Mouse (Mus musculus) MEL-GATA-1-ER (cell line): ENCODE data around the gene Gm9844.
"Not testable (repeated sequence)": the region's sequence is repeated elsewhere in the genome, so short reads cannot be mapped to it uniquely, and the experiment has no call there.

Experiments
- DNase-seq: peaks from one replicate; pipeline ENCODE4 v3.0.0-alpha.2; 2012; ENCODE audit warnings: low read depth; ENCODE audit errors: extremely low read depth

Gm9844 gene

GRCm38 (mm10) chr7:24861913-24862312, at the start of gene Gm9844:
Gene Gm9844 (plus strand): TSS chr7:24862213.
- DNase-seq = no peak

- DNase-seq = peak; percentile 44
These were observed 44.5 kb upstream of the Gm9844 start for GRCm38 (mm10) chr7:24817502-24817901.

DNA sequence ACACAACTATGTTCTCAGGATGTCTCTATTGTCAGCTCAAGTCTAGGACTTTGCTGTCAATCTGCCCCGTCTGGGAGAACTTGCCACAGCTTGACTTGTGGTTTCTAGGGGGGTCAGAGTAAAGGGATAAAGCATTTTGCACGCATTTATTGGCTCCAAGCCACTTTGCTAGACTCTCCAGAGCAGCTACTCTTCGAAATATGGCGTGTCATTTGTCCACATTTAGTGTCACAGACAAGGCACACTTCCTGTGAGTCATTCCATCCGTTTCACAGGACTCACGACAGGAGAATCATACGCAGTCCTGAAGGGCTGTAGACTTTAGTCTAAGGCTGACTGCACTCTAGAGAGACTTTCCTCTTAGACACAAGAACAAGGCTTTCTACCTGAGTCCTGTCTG, 37.6 kb upstream of the Gm9844 start:
- DNase-seq = no peak

GRCm38 (mm10) chr7:24827181-24827580, 34.8 kb upstream of the Gm9844 start:
- DNase-seq = no peak

GRCm38 (mm10) chr7:24838732-24839409, 23.1 kb upstream of the Gm9844 start:
- not testable (repeated sequence) for DNase-seq

DNA sequence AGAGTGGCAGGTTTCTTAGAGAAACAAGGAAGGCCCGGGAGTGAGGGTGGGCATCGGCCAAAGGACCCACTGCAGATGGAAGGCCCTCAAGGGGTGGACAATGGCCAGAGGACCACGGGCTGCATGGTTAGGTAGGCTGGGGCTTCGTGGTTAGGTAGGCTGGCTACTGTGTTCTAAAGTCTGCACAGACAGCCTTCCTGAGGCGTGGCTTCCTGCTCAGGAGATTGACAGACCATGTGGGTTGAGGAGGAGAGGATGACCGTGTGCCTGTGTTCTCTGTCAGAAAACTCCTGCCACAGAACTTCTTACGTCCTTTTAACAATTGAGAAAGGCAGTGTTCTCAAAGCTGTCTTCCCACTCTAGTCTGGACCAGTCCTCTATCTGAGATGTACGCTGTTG, 22.6 kb upstream of the Gm9844 start:
- no peak for DNase-seq

GRCm38 (mm10) chr7:24840331-24840730, 21.7 kb upstream of the Gm9844 start:
- DNase-seq = no peak

- no peak for DNase-seq
These were observed 21.0 kb upstream of the Gm9844 start for GRCm38 (mm10) chr7:24841009-24841408.

GRCm38 (mm10) chr7:24844144-24844543, 17.9 kb upstream of the Gm9844 start:
- no peak for DNase-seq

- no peak for DNase-seq
These were observed 16.8 kb upstream of the Gm9844 start for GRCm38 (mm10) chr7:24845181-24845580.

DNA sequence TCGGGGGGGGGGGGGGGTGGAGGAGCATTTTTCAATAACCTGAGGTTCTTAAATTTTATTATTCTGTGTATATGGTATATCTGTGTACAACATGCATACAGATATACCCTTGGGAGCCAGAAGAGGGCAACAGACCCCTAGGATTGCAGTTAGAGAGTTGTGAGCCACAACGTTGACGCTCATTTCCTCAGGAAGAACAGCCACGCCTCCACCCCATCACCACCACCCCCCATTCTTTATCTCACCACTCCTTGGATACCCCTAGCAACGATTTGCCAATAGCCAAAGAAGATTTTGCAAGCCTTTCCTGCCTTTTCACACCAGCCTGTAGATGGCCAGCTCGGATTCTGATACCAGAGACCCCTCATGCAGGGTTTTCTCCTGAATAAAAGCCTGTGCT, 16.3 kb upstream of the Gm9844 start:
- DNase-seq = peak; percentile 75

GRCm38 (mm10) chr7:24846576-24846975, 15.4 kb upstream of the Gm9844 start:
- DNase-seq = not testable (repeated sequence)

- peak; percentile 39 for DNase-seq
These were observed 11.9 kb upstream of the Gm9844 start for GRCm38 (mm10) chr7:24850162-24850561.

GRCm38 (mm10) chr7:24850899-24851303, 11.1 kb upstream of the Gm9844 start:
- DNase-seq = peak; percentile 85

- DNase-seq = no peak
These were observed 10.3 kb upstream of the Gm9844 start for GRCm38 (mm10) chr7:24851596-24852325.

DNA sequence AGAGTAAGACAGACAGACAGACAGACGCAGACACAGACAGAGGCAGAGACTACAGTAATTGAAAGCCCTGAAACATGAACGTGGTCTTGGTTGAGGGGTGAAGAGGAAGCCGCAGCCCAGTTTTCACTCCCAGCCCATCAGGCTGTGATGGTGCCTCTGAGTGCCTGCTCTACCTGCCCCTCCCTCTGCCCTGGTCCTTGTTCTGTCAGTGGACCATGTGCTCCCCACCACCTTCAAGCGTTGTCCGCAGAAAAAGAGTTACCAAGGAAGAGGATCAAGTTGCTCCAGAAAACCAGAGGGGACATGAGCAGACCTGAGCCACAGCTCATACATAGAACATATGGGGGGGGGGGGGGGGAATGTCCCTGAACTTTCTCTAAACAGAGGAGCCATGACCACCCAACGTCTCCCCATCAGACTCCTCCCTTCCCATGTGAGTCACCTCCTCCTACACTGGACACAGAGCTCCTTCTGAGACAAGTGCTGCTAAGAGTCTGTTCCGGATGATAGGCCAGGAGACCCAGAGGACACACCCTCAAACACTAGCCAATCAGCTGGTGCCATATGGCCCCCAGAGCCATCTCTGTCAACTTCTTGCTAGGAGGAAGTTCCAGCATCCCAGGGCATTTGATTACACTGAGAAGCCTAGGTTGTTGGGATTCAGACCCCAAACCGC, 9.3 kb upstream of the Gm9844 start:
- peak; percentile 99 for DNase-seq

- no peak for DNase-seq
These were observed 8.8 kb upstream of the Gm9844 start for GRCm38 (mm10) chr7:24853233-24853563.

GRCm38 (mm10) chr7:24853695-24854094, 8.3 kb upstream of the Gm9844 start:
- peak; percentile 58 for DNase-seq

DNA sequence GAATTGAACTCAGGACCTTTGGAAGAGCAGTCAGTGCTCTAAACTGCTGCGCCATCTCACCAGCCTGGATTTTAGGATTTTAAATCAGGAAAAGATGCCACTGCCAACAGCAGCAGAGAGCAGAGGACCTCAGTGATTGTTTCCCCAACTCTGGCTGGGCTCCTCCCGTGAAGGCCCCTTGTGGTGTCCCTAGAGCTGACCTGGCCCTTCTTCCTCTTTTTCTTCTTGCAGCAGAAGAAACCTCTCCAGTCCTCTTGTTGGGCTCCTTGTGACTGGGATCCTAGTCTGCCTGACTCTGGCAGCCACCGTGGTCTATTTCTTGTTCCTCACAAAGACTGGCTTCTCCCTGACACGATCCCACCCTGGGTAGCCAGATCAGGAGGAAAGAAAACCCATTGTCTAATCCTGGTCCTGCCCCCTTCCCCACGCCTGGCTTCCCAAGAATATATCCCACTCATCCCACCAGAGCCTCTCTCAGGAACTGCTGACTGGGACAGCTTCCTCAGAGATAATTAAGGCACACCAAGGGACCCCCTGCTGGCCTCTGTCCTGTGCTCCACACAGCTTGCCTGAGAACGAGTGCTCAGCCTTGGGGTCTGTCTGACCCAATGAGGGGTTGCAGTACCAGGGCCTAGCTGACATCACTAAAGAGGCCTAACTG, 5.4 kb upstream of the Gm9844 start:
- DNase-seq = peak; percentile 34

DNA sequence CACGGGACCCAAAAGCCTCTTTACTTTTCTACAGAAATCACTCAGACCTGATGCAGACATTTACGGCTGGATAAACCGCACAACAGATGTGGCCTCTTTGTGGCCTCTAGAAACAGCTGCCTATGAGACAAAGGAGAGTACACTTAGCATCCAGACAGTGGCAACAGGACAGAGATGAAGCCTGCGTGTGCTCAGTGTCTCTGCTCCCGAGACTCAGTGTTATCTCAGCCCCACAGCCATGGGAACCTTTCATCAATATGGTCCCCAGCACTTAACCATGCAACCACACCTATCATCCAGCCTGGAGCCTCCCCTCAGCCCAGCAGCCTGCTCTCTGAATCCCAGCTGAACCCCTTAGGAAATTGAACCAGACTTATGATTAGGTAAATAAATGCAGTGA, 2.8 kb upstream of the Gm9844 start:
- peak; percentile 36 for DNase-seq

DNA sequence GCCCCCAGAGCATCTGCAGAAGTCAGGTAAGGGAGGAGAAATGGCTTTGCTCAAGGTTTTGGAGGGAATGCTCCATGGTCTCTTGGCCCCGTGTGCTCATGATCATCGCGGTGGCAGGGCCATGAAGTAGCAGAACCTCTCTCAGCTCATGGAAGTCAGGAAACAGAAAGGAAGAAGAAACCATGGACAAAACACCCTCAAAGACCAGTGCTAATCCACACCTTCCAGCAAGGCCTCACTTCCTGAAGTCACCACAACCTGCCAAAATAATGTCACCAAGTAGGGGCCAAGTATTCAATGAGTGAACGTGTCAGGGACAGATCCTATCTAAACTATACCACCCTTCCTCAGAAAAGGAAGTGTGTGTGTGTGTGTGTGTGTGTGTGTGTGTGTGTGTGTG, 840 bp downstream of the Gm9844 start:
- DNase-seq = no peak

- no peak for DNase-seq
These were observed 2.1 kb downstream of the Gm9844 start for GRCm38 (mm10) chr7:24864156-24864555.
